Mouse (Mus musculus): ENCODE results near the gene Skida1. TPM values are rescaled to one million over a fixed set of nuclear protein-coding genes. Genes with fewer than 3 reads are reported as not detected.

The Skida1 gene
- total RNA-seq, 1 experiment from 2014 or later, result not detected

DNA sequence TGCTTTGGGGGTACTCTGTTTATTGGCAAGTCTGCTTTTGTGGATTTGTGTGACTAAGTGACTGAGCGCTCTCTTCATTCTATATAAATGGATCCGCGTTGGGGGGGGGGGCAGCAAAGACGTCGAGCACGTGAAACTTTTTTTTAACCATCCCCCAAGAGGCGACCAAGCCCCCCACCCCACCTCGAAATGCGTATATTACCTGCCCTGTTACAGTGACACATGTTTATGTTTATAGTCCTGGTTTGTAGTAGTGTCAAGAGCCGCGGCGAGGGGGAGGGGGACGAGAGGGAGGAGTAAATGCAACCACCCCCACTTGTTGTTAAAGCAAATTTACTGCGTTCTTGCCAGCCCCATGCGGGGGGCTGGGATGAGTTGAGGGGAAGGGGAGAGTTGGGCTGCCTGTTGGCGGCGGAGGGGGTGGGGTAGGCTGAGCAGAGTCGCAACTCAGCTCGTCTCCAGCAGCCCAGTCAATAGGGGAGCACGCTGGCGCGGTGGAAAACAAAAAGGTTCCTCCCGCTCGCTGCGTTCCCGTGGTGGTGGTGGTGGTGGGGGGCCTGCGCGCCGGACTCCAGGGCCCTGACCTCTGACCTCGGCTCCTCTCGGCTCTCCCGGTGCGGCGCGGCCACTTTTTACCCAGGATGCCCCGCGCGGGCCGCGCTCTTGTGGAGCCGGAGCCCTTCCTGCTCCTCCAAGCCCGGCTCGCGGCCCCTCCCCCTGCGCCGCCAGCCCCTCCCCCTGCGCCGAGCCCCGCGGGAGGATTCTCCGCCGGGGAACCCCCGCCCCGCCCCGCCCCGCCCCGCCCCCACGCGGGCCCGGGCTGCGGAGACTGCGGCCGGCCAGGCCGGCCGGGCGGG is 7.3 kb upstream of the Skida1 start:
- peak; percentile 71 for ATAC-seq (replicated peaks; ENCODE audit: low read depth, poor library complexity, severe bottlenecking)

- ATAC-seq (replicated peaks; ENCODE audit: low read depth, poor library complexity, severe bottlenecking), result no peak
Measured at GRCm38 (mm10) chr2:18055016-18055928, 6.4 kb upstream of the Skida1 start, which contains the start of gene Mllt10. TSS of gene Mllt10 (plus strand) at chr2:18055237.

GRCm38 (mm10) chr2:18053951-18054530 is 5.2 kb upstream of the Skida1 start:
- no peak for ATAC-seq (replicated peaks; ENCODE audit: low read depth, poor library complexity, severe bottlenecking)

DNA sequence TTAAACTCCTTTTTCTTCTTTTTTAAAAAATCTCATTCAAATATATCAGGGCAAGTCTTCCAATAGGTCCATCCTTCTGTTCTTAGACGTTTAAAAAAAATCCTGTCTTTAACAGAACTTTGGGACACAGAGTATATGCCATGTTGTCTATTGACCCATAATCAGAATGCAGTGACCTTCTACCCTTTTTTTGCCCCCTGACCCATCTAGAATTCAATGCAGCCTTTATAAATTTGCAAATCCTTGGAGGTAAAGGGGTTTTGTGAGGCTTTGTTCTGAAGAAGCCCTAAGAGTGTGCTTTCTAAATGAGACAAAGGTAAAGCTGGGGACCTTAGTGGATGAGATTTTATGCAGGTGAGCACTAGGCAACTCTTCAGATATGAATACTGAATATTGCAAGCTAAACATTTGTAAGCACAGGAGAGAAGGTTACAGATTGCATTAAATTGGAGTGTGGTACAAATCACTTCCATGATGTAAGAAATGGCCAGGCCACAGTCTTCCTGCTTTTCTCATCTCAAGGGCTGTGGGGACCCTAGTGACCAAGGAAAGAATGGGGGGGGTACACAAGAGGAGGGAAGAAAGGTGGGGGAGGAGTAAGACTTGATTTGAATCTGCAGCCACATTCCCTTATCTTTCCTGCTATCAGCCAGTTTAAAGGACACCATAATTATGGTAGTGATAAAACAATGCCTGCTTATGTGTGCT is 4.5 kb upstream of the Skida1 start:
- ATAC-seq (replicated peaks; ENCODE audit: low read depth, poor library complexity, severe bottlenecking), result no peak

- ATAC-seq (replicated peaks; ENCODE audit: low read depth, poor library complexity, severe bottlenecking), result no peak
Measured at GRCm38 (mm10) chr2:18052581-18052980, 3.7 kb upstream of the Skida1 start.

DNA sequence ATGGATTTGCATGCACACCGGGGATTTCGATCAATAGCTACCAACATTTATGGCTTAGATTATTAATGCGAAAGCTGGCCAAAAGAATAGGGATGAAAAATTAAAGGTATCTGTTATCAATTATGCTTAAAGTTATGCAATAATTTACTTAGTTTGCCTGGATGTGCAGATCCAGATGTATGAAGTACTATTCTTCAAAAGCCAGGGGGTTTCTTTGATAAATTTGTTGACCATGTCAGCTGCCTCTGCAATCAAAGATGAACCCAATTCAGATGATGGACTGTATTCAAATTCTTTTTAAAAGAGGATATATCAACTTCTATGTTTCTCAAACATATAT is 3.0 kb upstream of the Skida1 start:
- ATAC-seq (replicated peaks; ENCODE audit: low read depth, poor library complexity, severe bottlenecking), result no peak

DNA sequence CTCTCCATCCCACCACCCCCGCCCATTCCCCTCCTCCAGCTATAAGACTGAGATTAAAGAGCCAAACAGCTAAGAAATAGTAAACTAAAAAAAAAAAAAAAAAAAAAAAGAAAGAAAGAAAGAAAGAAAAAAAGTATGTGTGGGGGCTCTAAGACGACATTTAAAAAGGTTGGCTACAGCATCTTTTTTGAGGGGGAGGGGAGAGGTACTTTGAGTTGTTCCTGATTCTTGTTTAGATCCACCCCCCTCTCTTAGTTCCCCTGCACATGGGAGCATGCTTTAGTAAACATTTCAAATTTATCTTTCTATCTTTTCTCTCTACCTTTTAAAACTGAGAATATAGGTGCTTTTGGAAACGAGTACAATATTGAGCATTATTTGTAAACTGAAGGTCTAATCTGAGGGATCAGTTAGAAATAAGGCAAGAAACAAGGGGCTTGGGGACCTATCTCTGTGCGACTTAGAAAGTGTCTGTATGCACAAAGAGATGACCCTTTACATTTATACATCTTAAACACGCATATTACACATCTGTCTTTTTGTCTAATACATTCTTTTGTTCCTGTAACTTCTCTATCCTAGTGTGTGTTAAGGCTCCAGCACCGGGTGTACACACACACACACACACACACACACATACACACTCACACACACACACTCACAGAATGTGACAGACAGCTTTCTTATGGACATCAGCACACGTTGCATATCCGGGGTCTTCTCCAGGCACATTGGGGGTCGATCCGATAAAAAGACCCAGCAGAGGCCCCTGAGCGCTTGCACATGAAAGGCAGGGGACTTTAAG is 2.4 kb upstream of the Skida1 start:
- no peak for ATAC-seq (replicated peaks; ENCODE audit: low read depth, poor library complexity, severe bottlenecking)

DNA sequence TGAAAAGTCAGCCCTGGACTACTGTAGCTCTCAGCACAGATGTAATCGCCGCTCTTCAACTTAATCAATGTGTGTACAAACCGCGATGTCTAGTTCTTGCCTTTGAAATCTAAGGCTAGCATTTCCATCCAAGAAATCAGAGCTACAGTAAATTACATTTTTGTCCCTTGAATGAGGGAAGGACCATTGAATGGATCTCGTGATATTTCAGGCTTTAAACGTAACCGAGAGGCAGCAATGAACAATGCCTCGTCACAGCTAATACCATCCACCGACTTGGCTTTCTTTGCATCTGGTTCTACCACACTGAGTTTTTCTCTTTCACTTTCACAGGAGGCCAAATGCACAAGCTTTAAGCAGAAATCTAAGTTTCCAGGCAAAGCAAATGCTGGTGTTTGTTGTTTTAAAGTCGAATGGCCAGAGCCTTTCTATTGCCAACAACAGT is 1.7 kb upstream of the Skida1 start:
- no peak; the same call in 1 of the 2 replicates for ATAC-seq (replicated peaks; ENCODE audit: low read depth, poor library complexity, severe bottlenecking)

- ATAC-seq (replicated peaks; ENCODE audit: low read depth, poor library complexity, severe bottlenecking), result no peak
Measured at GRCm38 (mm10) chr2:18050018-18050417, 1.2 kb upstream of the Skida1 start.

DNA sequence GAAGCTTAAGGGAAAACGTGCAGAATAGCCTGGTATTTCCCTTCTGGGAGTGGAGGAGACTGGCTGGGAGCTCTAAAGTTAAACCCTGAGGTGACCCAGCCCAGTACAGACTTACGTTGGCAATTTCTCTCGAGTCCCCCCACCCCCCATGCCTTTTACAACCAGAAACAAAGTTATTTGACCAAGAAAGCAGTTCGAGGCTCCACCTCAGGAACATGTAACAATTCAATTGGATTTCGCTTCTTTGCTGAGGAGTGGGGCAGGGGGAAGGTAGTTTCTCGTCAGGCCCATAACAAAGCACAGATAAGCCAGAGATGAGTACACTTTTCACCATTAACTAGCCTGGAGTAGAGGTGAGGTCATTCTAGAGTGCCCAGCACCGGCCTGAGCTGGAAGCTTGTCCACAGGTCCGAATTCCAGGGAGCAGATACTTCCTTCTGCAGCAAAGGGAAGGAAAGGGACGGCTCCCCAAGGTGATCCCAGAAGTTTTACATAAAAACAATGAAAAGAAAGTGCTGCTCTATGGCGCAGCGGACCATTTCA is 499 bp upstream of the Skida1 start:
- no peak for ATAC-seq (replicated peaks; ENCODE audit: low read depth, poor library complexity, severe bottlenecking)

DNA sequence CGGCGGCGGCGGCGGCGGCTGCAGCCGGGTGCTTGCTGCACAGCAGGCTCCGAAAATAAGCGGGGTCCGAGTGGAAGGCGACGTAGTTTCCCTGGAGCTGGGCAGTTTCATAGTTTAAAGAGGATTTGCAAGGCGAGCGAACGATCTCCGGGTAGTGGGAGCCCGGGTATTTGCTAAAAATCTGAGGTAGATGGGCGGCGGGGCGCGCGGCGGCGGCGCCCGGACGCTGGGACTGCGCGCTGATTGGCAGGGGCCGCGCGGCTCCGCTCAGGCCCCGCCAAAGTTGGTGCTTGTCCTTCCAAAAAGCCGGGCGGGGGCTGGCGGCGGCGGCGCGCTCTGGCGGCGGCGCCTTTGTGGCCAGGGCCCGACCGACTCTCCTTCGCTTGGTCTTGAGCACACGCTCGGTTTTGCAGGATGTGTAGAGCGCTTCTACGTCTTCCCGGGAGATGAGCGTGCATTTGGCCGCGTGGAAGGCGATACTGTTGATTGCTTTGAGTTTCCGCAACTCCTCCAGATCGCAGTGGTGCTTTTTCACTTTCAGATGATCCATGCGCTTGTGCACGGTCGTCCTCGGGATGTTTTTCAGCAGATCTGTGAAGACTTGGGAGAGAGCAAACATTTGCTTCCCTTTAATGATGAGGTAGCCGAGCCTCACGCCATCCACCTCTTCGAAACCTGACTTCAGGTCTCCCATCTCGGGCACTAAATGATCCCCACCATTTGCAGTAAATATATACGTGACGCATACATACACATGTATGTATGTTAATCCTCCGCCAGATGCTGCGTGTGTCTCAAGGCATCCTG is 1.0 kb downstream of the Skida1 start:
- peak; percentile 37 for ATAC-seq (replicated peaks; ENCODE audit: low read depth, poor library complexity, severe bottlenecking)

DNA sequence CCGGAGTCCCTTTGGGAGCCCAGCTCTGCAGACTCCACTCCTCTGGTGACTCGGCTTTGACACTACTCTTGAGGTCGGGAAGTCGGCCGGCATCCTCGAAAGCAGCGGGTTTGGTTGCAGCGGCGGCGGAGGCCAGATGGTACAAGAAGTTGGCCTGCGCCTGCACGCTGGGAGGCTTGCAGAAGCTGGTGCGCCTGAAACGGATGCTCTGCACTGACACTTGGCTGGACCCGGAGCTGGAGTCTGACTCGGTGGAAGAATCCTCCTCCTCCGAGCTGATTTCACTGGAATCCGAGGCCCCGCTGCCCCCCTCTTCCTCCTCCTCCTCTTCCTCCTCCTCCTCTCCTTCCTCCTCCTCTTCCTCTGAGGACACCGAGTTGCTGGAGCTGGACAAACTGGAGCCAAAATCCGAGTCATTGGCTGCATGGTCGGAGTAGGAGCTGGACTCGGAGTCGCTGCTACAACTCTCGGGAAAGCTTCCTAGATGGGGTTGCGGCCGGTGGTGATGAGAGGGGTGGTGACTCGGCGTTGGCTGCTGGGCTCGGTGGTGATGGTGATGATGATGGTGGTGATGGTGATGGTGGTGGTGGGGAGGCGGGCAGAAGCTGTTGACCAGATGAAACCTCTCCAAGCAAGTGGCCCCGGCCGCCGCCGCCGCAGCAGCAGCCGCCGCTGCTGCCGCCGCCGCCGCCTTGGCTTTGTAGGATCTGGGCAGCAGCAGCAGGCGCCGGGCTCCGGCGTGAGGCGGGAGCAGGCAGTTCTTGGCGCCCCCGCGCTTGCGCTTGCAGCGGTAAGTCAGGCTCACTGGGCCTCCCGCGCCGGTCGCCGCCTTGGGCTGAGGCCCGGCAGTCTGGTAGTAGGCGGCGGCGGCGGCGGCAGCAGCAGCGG is 1.8 kb downstream of the Skida1 start:
- peak; percentile 57 for ATAC-seq (replicated peaks; ENCODE audit: low read depth, poor library complexity, severe bottlenecking)

GRCm38 (mm10) chr2:18046186-18046585 is 2.7 kb downstream of the Skida1 start:
- ATAC-seq (replicated peaks; ENCODE audit: low read depth, poor library complexity, severe bottlenecking), result no peak

DNA sequence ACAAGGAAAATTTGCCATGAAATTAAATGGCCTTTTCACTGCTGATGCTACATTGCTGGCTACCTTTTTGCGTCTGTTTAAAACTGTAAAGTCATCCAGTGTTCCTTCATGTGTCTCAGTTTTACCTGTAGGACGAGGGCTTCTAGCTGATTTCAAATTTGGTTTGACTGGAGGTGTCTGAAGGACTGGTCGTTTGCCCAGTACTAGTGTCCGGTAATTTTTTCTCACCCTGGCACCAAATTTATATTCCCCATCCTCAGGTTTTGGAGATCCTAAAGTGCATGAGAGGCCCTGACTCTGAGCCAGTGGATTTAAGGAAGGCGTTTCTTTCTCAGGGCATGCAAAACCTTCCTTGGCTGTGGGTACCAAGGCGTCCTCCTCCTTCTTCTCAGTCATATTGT is 3.1 kb downstream of the Skida1 start:
- ATAC-seq (replicated peaks; ENCODE audit: low read depth, poor library complexity, severe bottlenecking), result no peak

DNA sequence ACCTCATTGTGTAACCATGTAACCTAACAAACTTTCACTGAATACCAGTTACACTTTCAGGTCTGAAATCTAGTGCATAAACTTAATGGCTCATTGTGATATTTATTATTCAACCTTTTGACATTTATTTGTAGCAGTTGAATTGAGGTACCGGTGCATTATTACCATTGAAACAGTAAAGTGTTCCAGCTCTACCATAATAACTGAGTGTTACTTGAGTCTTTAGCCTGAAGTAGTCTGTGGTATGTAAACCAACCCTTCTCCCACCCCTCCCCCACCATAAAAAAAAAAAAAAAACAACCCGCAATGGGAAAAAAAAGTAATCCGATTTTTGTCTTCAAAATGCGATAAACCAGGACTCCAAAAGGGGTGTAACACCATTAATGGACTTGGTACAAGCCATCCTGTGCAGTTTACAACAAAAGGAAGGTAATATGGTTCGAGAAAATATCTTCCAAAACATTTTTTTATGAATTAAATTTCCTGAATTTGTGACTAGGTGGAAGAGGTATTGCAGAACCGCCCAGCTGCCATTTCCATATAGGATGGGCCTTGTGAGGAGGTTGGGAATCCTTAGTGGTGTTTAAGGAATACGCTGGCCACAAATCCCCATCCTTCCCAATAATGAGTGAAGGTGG is 3.6 kb downstream of the Skida1 start:
- no peak for ATAC-seq (replicated peaks; ENCODE audit: low read depth, poor library complexity, severe bottlenecking)

DNA sequence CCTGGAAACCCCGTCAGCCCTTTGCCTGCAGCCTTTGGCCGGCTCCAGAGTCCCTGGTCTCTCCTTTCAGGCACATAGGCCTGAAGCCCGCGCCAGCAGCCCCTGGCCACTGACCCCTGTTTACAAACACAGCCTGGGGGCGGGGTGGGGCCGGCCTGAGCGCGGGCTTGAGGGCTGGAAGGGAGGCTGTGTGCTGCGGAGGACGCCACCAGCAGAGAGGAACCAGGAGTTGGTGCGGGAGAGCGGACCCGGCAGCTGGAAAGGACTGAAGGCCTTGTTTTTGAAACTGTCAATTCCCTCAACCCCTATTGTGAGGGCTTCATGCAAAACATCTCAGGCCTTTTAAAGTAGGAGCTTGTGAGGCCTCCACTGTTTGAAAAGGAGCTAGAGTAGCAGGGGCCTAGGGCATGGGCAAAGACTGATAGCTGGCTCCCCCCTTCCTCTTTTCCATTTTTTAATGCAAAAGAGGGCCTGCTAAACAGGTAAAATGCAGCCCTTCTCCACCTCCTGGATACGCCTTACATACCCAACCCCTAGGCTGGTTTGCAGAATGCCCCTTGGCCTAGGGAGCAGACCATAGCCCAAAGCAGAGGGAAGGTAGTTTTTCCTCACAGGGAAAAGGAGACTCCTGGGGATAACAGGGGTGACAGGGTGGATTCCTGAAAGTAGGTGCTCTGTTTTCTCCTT is 7.5 kb downstream of the Skida1 start:
- ATAC-seq (replicated peaks; ENCODE audit: low read depth, poor library complexity, severe bottlenecking), result no peak
